Mouse (Mus musculus) adrenal gland, postnatal 36 days (tissue): ENCODE results near the gene Ttc6. TPM values are rescaled to one million over a fixed set of nuclear protein-coding genes. Genes with fewer than 3 reads are reported as not detected.
A peak's percentile ranks its signal among the peaks of the same experiment; 100 is the strongest.

Experiments
- DNase-seq, 2 experiments: peaks; one replicate each; pipeline ENCODE4 v3.0.0; 2021; ENCODE audit warnings: mixed read lengths in 1 of 2
- long read RNA-seq, 2 experiments: library from polyadenylated mRNA; stranded (forward); transcript quantifications; one replicate each; pipeline ENCODE4 v2.0.0; 2021; ENCODE audit warnings: borderline sequencing depth in 2 of 2
- total RNA-seq, 2 experiments: library from RNA; stranded (reverse); gene quantifications; 2 replicates each; pipeline ENCODE4 v1.2.3; 2021

Ttc6 gene
- total RNA-seq, result not detected
- long read RNA-seq, experiment 1, result 0 reads
- long read RNA-seq, experiment 2, result 0 reads

DNA sequence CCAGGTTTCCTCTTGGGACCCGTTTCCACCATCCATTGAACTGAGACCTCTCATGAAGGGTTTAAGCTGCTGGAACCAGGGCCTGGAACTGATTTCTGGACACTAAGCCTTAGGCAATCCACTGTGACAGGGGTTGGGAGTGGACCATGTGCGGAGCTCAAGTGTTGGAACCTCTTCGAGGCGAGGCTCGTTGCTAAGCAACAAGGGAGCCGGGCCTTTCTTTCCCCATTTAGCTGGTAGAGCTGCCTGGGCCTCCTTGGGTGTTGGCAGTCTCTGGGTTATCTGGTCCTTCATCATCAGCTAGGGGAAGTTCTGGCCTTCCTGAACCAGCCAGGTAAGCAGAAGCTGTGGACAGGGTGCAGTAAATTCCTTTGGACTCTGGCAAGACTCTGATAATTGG lies at the start of gene Ttc6:
Gene Ttc6 (plus strand): TSS at position 205 of the 400 bp plus-strand sequence.
- no peak for DNase-seq

DNA sequence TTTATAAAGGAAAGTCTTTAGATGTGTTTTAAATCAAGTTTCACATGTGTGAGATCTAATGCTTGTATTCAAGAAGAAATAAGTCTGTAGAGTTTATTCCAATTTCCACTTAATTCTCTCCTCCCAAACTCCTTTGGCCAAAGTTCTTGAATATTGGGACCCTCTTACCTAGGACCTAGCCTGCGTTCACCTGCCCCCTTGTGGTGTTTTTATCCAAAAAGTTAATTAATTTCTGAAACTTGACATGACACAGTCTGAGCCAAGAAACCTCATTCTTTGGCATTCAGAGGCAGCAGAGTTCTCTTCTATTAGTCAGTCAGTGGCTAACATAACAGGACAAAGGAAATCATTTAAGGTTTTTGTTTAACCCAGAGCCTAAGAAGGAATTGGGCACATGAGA lies 49.4 kb upstream of the Ttc6 start:
- DNase-seq, result no peak

DNA sequence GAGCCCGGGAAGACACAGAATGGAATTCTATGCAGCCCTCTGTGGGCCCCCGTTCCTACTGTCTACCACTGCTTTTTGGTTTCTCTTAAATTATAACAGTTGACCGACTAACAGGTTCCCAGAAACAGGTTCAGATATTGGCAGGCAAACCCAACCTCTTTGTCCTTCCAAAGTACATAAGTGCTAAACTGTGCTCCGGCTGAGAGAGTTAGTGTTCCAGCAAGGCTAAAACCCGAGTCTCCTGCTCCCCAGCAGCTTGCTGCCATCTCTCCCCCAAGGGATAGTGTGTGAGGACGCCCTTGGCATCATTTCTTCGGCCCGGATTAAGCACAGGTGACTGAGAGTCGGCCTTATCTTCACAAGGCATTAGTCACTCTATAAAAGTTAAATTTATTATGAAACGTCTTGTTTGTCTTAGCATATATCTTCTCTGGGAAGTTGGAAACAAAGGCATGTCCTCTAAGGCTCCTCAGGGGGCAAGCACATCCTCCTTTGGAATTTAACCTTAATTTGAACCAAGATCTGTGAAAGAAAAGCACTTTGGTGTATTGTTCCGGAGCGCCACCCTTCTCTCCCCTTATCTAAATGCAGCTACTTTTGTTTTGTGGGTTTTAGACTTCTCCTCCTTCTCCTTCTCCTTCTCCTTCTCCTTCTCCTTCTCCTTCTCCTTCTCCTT lies 48.1 kb upstream of the Ttc6 start:
- DNase-seq, result no peak

DNA sequence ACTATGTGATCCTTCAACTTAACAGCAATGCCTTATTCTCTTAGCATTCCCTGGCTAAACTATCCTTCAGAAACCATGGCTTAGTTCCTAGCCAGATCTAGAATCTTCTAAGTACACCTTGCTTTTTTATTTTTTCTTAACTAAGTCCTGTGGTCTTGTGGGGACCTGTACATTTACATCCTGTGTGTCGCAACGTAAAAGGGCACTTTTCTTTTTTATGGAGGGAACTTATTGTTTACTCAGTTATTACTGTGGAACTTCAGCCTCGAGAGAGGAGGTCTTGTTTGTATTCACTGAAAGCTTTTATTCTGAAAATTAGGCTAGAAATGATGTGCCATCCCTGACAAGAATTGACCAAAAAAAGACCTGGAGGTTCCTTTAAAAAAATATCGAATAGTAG lies 35.6 kb upstream of the Ttc6 start:
- no peak for DNase-seq

DNA sequence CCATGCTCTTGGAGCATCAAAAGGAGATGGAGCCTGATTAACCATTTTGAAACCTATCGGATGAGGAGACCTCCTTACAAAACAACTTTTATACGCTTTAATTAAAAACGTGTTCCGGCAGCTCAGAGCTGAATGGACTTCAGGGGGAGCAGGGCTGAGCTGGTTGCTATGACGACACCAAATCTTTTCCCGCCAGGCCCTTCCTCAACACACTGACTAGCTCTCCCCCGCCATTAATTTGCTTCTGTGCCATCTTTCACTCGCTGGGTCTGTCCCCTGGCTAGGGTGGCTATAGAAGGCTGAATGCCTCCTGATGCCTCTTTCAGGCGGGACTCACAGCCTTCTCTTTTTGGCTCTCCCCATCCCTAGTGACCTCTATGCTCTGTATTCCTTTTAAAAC lies 33.4 kb upstream of the Ttc6 start:
- no peak for DNase-seq

DNA sequence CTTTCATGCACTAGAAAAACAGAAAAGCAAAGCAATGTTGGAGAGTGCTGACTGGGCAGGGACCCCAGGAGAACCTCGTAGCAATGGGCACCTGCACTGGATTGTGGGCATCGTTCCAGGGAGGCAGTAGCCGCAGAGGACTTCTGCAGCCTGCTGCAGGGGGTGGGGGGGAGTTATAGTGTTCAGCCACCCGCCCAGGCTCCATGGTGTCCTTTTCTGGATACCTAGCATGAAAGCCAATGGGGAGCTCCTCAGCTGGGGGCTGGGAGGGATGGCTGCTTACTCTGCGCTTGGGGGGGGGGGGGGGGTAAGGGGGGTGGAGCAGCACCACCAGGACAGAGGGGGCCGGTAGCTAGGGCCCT lies 29.4 kb upstream of the Ttc6 start:
- no peak for DNase-seq

DNA sequence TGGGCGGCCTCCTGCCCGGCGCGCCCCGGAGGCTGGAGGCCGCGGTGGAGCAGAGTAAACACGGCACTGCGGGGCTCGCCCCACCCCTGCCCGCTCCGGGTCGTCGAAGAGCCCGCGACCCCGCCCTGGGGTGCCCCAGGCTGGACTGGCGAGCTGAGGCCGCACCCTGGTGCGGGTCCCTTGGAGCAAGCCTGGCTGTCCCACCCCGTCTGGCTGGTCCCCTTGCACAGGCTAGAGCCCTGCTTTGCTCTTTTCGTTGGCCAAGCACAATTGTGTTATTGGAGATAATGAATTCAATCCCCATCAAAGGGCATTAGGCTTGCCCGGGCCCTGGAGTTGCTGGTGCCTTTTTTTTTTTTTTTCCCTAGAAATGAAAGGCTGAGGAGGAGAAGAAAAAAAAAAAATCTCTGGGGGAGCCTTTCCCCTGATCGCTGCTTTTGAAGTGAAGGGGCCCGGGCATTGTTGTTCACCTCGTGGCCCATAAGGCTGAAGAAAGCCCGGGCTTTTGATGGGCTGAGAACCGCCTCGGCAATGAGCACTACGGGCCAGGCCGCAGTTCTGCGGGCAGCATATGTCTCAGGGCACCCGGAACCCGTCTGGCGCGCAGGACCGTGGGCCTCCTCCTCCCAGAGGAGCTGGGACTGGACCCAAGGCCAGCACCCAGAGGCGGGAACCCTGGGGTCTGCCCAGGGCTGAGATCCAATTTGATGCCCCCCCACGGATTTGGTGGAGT lies 28.9 kb upstream of the Ttc6 start:
- DNase-seq, result no peak

DNA sequence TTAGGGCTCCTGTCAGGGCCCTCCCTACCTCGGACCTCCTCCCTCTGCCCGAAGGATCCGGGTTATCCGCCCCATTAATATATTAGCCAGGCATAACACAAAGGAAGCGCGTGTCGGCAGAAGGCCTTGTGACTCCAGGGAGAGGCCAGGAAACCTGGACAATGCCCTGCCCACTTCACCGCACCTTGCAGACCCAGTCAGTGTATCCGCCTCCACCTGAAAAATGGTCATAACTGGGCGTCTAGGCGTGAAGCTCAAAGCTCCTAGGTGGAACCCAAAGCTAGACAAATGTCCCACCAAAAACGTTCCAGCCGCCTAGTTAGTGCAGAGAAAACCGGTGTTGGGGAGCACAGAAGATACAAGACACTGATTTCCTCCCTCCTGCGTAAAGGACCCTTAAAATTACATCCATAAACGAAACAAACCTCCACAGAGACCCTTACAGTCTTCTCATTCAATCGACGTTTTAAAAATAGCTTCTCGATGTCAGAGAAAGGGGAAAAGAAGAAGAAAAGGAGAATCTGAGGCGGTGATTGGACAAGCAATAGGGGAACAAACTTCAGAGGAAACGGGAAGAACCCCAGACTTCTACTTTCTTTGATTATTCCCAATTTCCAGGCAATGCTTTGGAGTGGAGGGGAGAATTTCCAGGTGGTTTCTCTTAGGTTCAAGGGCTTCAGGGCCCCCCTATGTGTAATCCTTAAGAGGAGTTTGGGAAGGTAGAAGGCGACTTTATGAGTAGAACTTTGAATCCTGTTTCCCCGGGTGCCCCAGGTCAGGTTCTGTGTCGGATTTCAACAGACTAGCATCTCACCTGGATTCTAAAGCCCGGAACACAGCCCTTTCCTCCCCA lies 27.6 kb upstream of the Ttc6 start:
- DNase-seq, result no peak

DNA sequence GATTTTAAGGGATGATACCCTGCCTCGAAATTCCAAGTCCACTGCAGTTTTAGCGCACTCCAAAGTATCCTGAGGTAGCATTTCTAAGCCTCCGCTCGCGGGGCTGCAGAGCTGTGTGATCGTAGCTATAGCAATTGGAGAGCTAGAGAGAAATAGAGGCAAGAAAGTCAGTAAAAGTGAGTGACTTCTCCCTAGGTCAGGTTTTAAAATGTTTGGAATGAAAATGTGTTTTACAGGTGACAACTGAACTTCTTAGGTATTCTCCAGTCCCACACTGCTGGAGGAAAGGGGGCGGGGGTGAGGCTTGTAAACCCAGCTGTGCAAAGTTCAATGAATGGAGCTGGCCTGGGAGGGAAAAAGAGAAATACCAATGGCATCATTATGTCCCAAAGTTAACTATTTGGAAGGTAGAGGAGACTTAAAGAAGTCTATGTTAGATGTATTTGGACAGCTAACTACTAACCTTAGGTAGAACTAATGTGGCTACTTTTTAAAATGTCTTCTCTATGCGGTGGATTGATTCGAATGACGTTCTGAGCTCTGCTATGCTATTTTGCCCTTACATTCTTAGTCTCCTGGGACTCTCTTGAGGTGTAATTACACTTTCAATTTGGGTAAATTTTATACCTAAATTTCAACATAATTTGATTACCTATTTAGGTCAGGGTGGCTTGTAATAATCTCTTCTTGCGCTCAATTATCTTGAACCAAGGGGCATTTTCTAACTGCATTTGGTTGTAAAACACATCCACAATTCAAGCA lies 26.8 kb upstream of the Ttc6 start:
- DNase-seq, result no peak

DNA sequence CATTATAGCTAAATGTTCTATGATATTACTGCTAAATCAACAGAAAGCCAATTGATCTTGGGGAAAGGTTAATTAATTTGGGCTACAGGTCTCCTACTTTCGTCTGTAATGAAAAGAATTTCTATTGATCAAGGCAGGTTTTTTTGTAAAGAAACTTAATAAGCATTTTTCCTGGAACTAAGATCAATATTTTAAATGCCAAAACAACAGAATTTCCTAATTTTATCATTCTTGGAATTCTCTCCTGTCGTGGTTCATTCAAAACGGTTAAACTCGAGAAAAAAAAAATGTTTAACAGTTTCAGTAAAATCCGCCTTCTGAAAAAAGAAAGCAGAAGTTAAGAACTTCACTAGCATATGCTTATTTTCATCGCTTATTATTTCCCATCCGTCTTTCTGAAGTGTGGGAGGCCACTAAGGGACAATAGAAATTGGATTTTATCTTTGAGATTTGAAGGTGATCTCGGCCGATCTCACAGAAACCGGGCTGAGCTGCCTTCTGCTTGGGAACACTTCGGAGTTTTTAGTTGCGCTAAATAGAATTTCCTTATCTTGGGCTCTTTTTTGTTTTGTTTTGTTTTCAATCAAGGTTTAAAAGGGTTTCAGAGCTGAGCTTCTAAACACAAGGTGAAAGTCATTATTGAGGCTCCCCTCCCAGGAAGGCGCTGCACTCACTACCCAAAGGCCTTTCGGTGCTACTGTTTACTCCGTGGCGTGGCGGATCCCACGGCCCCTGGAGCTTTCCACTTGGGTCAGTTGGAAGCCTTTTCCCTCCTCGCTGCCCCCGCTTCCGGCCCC lies 25.9 kb upstream of the Ttc6 start:
- no peak for DNase-seq

DNA sequence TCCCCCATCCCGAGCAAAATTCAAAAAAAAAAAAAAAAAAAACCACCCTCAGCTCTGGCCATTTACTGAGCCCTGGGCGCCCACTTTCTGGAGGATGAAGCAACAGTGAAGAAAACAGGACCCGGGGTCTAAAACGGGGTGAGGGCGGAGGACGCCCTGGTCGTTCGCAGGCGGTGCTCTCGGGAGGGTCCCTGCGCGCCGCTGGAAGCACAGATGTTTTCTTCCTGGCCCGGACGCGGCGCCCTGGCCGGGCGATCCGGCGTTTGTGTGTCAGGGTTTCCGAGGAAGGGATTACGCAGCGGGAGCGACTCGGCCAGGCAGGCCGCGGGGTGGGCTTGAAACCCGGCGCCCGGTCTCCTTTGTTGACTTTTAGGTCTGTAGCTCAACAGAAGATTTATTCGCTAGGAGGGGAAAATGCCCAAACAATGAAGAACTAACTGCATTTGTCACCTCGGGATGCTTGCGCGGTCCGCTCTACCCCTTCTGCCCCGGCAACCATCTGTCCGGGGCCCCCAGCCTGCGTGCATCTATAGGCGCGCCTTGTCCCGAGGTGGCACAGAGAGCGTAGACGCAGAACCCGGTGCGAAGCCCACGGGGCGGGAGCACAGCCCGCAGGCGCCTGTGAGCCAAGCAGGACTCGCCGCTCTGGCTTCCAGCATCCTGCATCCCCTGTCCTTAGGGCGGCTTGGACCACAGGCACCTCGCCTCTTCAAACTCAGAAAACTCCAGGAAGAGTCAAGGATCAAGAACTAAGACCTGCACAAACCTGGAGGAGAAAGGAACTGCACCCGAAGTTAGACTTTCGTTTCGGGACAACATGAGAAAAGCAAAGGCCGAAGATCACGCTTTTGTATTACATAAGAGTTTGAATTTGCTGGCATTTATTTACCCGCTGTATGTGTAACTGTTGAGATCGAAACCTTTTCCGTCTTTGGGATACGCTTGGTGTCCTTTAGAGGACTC lies 25.0 kb upstream of the Ttc6 start:
- DNase-seq, result no peak

DNA sequence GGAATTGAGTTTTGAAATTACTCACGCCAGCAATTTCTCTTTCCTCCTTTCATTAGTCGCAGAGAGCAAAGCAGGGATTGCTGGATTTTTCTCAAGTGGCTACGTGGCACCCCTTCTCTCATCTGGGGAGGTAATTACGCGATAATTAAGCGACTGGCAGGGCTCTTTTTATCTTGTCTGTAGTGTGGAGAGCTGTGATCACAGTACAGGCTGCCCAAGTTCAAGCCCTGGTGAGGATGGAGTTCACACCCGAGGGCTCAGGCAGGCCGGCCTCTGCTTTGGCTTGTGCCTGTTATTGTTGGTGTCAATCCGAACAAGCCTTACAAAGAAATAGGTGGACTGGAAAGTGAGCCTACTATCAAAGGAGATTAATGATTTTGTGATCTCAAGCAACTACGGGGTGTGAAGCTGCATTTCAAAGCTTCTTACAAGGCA lies 24.3 kb upstream of the Ttc6 start:
- DNase-seq, result no peak

DNA sequence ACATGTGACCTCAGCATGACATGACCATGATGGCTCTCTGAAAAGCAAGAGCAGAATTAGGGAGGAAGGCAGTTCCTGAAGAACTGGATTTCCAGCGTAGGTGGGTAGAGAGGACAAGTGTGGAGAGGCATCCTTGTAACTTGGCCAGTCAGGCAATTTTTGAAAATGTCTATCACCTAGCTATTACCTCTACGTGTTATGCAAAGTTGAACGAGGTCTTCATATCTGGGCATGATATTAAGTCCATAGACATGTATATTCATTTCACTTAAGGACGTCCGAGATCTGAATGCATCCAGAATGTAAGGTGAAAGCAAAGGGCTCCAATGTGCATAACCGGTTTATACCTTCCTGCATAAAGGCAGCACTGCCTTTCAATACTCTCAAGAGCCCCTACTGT lies 22.8 kb upstream of the Ttc6 start:
- DNase-seq, result no peak

DNA sequence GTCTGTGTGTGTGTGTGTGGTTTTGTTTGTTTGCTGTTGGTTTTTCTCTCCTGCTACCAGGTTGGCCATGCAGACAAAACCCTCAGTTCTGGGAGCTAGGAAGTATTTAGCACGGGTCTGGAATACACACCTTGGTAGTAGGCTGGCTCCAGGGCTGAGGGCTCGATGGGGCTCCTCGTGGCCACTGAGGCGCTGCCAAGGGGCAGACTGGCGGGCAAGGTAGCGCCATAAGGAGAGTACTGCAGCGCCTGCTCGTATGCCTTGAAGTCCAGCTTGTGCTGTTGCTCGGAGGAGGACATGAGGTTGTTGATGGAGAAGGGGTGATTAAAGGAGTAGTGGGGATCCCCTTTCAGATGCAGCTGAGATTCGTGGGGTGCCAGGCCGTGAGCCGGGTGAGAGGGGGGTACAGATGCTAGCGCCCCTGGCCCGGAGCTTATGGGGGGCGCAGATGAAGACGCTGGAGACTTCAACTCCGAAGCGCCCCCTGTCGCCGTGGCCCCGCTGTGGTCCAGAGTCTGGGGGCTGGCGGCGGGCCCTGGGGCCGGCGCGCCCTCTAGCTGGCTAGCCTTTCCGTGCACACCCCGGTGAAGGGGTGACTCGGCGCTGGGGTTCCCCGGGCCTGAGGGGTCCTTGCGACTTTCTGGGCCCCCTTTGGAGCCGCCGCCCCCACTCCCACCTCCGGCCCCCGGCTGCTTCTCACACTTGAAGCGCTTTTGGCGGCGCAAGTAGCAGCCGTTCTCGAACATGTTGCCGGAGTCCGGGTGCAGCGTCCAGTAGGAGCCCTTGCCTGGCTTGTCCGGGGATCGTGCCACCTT lies 21.8 kb upstream of the Ttc6 start:
- no peak for DNase-seq

DNA sequence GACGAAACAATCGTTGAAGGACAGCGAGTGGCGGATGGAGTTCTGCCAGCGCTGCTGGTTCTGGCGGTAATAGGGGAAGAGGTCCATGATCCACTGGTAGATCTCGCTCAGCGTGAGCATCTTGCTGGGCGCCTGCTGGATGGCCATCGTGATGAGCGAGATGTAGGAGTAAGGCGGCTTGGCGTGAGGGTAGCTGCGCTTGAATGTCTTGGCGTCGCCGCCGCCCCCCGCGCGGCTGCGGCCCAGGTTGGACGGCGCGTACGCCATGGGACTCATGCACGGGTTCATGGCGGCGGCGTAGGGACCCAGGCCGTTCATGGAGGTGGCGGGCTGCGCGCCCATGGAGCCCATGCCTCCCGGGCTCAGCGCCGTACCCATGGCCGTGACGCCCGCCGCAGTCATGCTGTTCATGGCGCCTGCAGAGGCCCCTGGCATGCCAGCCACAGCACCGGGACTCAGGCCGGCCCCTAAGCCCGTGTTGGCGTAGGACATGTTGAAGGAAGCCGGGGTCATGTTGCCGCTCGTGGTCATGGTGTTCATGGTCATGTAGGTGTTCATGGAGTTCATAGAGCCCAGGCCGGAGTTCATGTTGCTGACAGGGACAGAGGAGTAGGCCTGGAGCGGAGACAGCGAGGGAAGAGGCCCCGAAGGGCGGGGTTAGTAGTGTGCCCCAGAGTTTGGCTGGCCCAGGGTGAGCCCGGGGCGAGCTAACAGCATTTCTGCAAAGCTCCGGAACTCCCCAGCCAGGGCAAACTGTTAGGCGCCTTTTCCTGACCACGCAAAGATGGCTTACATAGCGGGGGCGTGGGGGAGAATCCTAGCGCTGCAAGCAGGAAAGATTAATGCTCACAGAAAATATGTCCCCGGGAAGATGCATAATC lies 20.9 kb upstream of the Ttc6 start:
- DNase-seq, result no peak

DNA sequence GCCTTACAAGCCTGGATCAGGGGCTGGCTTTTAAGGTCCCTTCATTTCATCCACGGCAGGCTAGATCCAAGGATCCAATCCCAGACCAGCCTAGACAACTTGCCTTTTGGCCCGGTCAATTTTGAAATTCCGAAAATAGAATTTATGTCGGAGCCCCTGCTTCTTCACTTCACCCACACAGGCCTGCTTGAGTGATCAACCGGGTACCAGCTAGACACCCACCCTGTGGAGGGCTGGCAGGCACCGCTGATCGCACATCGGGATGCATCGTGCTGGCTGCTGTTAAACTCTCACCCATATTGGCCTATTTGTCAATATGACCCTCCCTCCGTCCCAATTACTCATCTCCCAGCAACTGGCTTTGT lies 20.3 kb upstream of the Ttc6 start:
- DNase-seq, result no peak

DNA sequence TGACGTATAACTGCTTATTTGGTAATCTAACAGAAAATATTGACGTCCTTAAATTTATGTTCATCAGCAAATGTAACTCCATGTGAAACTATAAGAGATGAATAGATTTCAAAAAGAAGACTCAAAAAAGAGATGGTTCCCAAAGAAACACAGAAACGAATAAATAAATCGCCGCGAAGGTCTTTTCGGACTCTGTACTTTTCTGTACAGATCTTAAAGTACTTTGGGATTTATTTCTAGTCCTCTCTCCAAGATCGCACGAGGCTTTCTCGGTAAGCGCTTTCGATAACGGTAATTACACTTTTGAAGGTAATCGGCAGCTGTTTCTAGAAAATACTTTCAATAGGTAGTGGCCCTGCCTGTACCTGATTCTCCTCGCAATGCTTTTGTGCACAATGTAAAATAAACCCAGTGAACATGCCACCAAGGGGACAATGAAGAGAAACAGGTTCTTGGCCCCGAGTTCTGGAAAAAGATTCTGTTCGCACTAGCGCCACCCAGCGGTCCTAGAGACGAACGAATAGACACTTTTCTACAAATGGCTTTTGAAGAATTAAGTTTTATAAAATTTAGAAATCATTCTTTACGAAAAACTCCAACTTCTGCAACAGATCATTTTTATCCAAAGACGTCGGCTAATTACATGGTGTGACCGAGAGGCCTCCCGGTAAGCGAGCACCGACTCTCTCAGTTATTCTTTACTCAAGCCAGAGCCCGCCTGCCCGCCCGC lies 19.1 kb upstream of the Ttc6 start:
- DNase-seq, result peak; percentile 60 to 66
